Mouse (Mus musculus) hindbrain, embryonic 12.5 days (tissue): ENCODE measurements around the gene Mto1. TPM values are rescaled to one million over a fixed set of nuclear protein-coding genes. Genes with fewer than 3 reads are reported as not detected.

Source experiments
- ATAC-seq: fragments of 200-750 bp; cut with Nextera tagmentation; 2 replicates; pipeline ENCODE4 v1.8.0; 2017; ENCODE audit warnings: moderate TSS enrichment; ENCODE audit not compliant: low FRiP score
- H3K27ac ChIP-seq: fragments of 300-500 bp; sonication (generic); 2 replicates; pipeline ENCODE4 v1.5.1; 2016; ENCODE audit warnings: mild to moderate bottlenecking
- H3K27me3 ChIP-seq: fragments of 300-500 bp; sonication (generic); 2 replicates; pipeline ENCODE4 v1.6.1; 2016; ENCODE audit warnings: mild to moderate bottlenecking
- H3K36me3 ChIP-seq: fragments of 300-500 bp; sonication (generic); 2 replicates; pipeline ENCODE4 v1.6.1; 2016; ENCODE audit warnings: mild to moderate bottlenecking
- H3K4me1 ChIP-seq: fragments of 300-500 bp; sonication (generic); 2 replicates; pipeline ENCODE4 v1.6.1; 2016
- H3K4me2 ChIP-seq: fragments of 300-500 bp; sonication (generic); replicated peaks from 2 replicates; pipeline ENCODE4 v1.6.1; 2016; ENCODE audit warnings: mild to moderate bottlenecking
- H3K4me3 ChIP-seq: fragments of 300-500 bp; sonication (generic); 2 replicates; pipeline ENCODE4 v1.5.1; 2016; ENCODE audit warnings: mild to moderate bottlenecking
- H3K9ac ChIP-seq: fragments of 300-500 bp; sonication (generic); 2 replicates; pipeline ENCODE4 v1.6.1; 2016; ENCODE audit warnings: mild to moderate bottlenecking, moderate library complexity
- H3K9me3 ChIP-seq: fragments of 300-500 bp; sonication (generic); replicated peaks from 2 replicates; pipeline ENCODE4 v1.6.1; 2016; ENCODE audit warnings: mild to moderate bottlenecking
- WGBS: fragments of 180-500 bp; shearing (Covaris S2); methylation state at CpG from one replicate; pipeline ENCODE4 v1.1.7; 2016; 5-methylcytosine and 5-hydroxymethylcytosine counted together
- polyA plus RNA-seq: library from polyadenylated mRNA; unstranded; fragments of >200 nt; fragmentation: Nextera tagmentation; extraction: Ambion mirVana; gene quantifications from 2 replicates; pipeline ENCODE4 v1.2.1, GENCODE M21; 2016

Gene Mto1
- polyA plus RNA-seq = 23.2 and 26.9 TPM in 2 replicates

DNA sequence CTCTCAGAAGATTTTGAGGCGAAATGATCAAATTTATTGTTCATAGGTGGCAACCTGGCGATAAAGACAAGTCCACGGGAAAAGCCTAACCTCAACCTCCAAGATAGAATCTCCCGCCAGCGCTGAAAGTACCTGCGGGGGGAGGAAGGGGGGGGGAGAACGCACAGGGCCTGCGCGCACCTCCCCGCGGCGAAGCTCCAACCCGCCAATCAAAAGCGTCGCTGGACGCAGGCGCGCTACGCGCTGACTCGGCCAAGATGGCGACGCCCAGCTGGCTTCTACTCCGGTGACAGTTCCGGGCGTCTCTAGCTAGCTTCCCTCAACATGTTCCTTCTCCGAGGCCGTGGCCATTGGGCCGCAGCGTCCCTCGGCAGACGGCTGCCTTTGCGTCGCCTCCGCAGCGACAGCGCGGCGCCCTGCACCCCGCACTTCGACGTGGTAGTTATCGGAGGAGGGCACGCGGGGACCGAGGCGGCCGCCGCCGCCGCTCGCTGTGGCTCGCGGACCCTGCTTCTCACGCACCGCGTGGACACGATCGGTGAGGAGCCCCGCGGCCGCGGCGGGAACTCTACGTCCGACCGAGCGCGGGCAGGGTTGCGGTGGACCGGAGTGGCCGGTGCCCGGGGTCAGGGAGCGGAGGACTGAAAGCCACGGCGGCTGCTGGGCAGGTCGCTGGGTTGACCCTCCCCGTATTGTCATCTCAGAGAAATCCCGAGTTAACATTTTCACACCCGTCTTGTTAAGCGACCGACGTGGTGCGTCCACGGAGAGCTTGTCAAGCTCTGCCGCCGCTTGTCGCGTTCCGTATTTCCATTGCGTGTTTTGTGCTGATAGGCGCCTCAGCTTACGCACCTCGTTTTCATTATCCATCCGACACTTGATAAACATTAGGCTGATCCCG, at the start of gene Mto1, which contains the start of gene Gm17324:
Mto1 (plus strand) TSS at position 236 of the 901 bp plus-strand sequence.
Gm17324 (minus strand) TSS at position 814 of the 901 bp plus-strand sequence.
- no peaks in the 10 kb centered on the region for H3K9me3 ChIP-seq
- peaks cover 38% of the 10 kb centered on the region for H3K27me3 ChIP-seq
- H3K27ac ChIP-seq = peak within 1 kb of the TSS; percentile 93
- H3K4me3 ChIP-seq = peak within 1 kb of the TSS; percentile 97
- peak; percentile 95 for ATAC-seq
- H3K9ac ChIP-seq = peak within 1 kb of the TSS; percentile 91
- peaks cover 9% of the 10 kb centered on the region for H3K4me1 ChIP-seq
- H3K36me3 ChIP-seq = peaks cover 13% of the 10 kb centered on the region
- under 1% methylated on average over 95 of the region's 96 CpGs for WGBS
- peak within 1 kb of the TSS; percentile 72 for H3K4me2 ChIP-seq

- Histone ChIP-seq H3K4me2 (no peak overlapping the region), H3K27me3 (peaks cover 29% of the 10 kb centered on the region), H3K9me3 (no peaks in the 10 kb centered on the region), H3K4me3 (no peak overlapping the region), H3K9ac (no peak overlapping the region), H3K4me1 (0 out of 2 replicates have a peak, but pooled peaks cover 6% of the 10 kb centered on the region), H3K27ac (no peak overlapping the region), H3K36me3 (no peaks in the 10 kb centered on the region)
- 89% methylated on average over 5 of the region's 5 CpGs for WGBS
- no peak for ATAC-seq
Measured at GRCm38 (mm10) chr9:78400570-78400969, 47.4 kb upstream of the Mto1 start.

GRCm38 (mm10) chr9:78401596-78401995, 46.4 kb upstream of the Mto1 start:
- no peaks in the 10 kb centered on the region for H3K36me3 ChIP-seq
- no peak overlapping the region for H3K4me3 ChIP-seq
- peaks cover 19% of the 10 kb centered on the region for H3K27me3 ChIP-seq
- H3K9ac ChIP-seq = no peak overlapping the region
- no peak overlapping the region for H3K27ac ChIP-seq
- ATAC-seq = no peak
- WGBS = 91% methylated on average over 7 of the region's 7 CpGs
- no peaks in the 10 kb centered on the region for H3K4me1 ChIP-seq
- no peak overlapping the region for H3K4me2 ChIP-seq
- no peaks in the 10 kb centered on the region for H3K9me3 ChIP-seq

- WGBS = 28% methylated on average over 27 of the region's 27 CpGs
- ATAC-seq = no peak
- Histone ChIP-seq H3K4me2 (peak overlapping the region; percentile 61), H3K27ac (no peak overlapping the region), H3K36me3 (no peaks in the 10 kb centered on the region), H3K4me3 (peak overlapping the region; percentile 24), H3K9me3 (no peaks in the 10 kb centered on the region), H3K27me3 (peaks cover 4% of the 10 kb centered on the region; the same call in 1 of the 2 replicates), H3K4me1 (peaks cover 4% of the 10 kb centered on the region; the same call in 1 of the 2 replicates), H3K9ac (peak overlapping the region; percentile 54)
Measured at GRCm38 (mm10) chr9:78427362-78427781, 20.6 kb upstream of the Mto1 start.

DNA sequence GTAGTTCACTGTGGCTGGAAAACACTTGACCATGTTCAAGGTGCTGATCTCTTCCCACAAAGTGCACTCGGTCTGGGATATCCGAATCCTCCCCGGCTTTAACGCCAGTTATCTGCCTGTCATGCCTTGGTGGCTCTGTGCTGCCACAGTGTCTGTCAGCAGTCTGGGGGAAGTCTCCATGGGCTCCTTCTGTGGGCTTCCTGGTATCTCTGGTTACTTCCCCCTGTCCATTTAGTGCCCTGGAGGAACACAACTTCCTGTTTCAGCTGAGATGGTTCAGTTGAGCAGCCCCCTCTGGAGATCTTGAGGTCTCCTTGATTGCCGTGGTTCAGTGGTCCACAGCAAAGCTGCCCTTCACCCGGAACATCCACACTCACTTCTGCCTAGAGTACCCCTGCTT, 19.8 kb upstream of the Mto1 start:
- H3K4me1 ChIP-seq = peaks cover 4% of the 10 kb centered on the region; the same call in 1 of the 2 replicates
- peaks cover 4% of the 10 kb centered on the region; the same call in 1 of the 2 replicates for H3K27me3 ChIP-seq
- no peaks in the 10 kb centered on the region for H3K36me3 ChIP-seq
- H3K27ac ChIP-seq = no peak overlapping the region
- 84% methylated on average over 6 of the region's 6 CpGs for WGBS
- no peak overlapping the region for H3K4me2 ChIP-seq
- H3K9ac ChIP-seq = no peak overlapping the region
- no peak overlapping the region for H3K4me3 ChIP-seq
- ATAC-seq = no peak
- no peaks in the 10 kb centered on the region for H3K9me3 ChIP-seq

- Histone ChIP-seq H3K36me3 (no peaks in the 10 kb centered on the region), H3K27me3 (peaks cover 4% of the 10 kb centered on the region; the same call in 1 of the 2 replicates), H3K27ac (no peak overlapping the region), H3K4me3 (no peak overlapping the region), H3K9me3 (no peaks in the 10 kb centered on the region), H3K4me2 (no peak overlapping the region), H3K9ac (no peak overlapping the region), H3K4me1 (peaks cover 4% of the 10 kb centered on the region; the same call in 1 of the 2 replicates)
- WGBS = 87% methylated on average over 4 of the region's 4 CpGs
- no peak for ATAC-seq
Measured at GRCm38 (mm10) chr9:78428870-78429432, 19.1 kb upstream of the Mto1 start.

DNA sequence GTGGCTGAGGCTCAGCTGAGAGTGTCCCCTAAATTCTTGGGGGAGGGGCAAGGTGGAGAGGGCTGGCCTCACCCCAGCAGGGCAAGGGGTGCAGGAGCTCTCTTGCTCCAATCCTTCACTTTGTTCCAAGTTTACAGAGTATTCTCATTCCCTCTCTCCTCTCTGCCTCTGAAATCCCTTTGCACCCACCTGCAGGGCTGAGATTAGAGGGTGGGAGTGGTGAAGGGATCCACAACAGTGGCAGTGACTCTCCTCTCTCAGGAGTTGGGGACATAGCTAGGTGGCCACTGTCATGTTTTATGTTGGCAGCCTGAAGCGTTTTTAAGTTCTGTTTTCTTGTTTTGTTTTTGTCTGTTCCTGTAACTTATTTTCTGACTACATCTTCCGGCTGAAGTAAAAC, 18.5 kb upstream of the Mto1 start:
- Histone ChIP-seq H3K36me3 (no peaks in the 10 kb centered on the region), H3K4me3 (no peak overlapping the region), H3K27ac (no peak overlapping the region), H3K9ac (no peak overlapping the region), H3K27me3 (peaks cover 4% of the 10 kb centered on the region; the same call in 1 of the 2 replicates), H3K4me2 (no peak overlapping the region), H3K4me1 (peaks cover 4% of the 10 kb centered on the region; the same call in 1 of the 2 replicates), H3K9me3 (no peaks in the 10 kb centered on the region)
- WGBS = 51% methylated on average over 2 of the region's 2 CpGs
- no peak for ATAC-seq

- no peak overlapping the region for H3K4me3 ChIP-seq
- 79% methylated on average over 6 of the region's 6 CpGs for WGBS
- peaks cover 4% of the 10 kb centered on the region; the same call in 1 of the 2 replicates for H3K27me3 ChIP-seq
- H3K9ac ChIP-seq = no peak overlapping the region
- no peaks in the 10 kb centered on the region for H3K36me3 ChIP-seq
- H3K27ac ChIP-seq = no peak overlapping the region
- H3K9me3 ChIP-seq = no peaks in the 10 kb centered on the region
- H3K4me2 ChIP-seq = no peak overlapping the region
- ATAC-seq = no peak
- H3K4me1 ChIP-seq = peaks cover 4% of the 10 kb centered on the region; the same call in 1 of the 2 replicates
Measured at GRCm38 (mm10) chr9:78430486-78430885, 17.5 kb upstream of the Mto1 start.

- Histone ChIP-seq H3K4me3 (no peak overlapping the region), H3K4me2 (no peak overlapping the region), H3K4me1 (peaks cover 2% of the 10 kb centered on the region; the same call in 1 of the 2 replicates), H3K27ac (no peak overlapping the region), H3K36me3 (no peaks in the 10 kb centered on the region), H3K27me3 (peaks cover 4% of the 10 kb centered on the region; the same call in 1 of the 2 replicates), H3K9me3 (no peaks in the 10 kb centered on the region), H3K9ac (no peak overlapping the region)
- WGBS = 83% methylated on average over 5 of the region's 5 CpGs
- ATAC-seq = no peak
Measured at GRCm38 (mm10) chr9:78432471-78432870, 15.5 kb upstream of the Mto1 start.

GRCm38 (mm10) chr9:78439426-78439825, 8.6 kb upstream of the Mto1 start:
- Histone ChIP-seq H3K27ac (no peak overlapping the region), H3K36me3 (no peaks in the 10 kb centered on the region), H3K9ac (no peak overlapping the region), H3K4me2 (no peak overlapping the region), H3K4me3 (no peak overlapping the region), H3K4me1 (peaks cover 8% of the 10 kb centered on the region), H3K9me3 (no peaks in the 10 kb centered on the region), H3K27me3 (peaks cover 55% of the 10 kb centered on the region)
- ATAC-seq = no peak
- WGBS = 67% methylated on average over 5 of the region's 5 CpGs

DNA sequence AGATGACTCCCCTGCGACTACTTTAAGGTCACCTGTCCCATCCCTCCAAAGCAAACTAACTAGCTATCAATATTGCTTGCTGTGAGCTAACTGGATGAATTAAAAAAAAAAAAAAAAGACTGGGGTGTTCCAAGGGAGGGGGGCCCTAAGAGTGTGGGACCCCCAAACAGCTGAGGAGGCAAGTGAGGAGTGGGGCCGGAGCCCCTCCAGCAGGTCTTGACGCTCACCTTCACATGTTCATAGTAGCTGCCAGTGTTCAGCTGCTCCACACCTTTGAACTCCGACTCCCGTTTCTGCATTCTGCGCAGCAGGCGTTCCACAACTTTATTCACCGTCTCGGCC, 5.8 kb upstream of the Mto1 start:
- no peak overlapping the region for H3K9ac ChIP-seq
- H3K27ac ChIP-seq = no peak overlapping the region
- no peak for ATAC-seq
- WGBS = 3% methylated on average over 8 of the region's 9 CpGs
- no peaks in the 10 kb centered on the region for H3K36me3 ChIP-seq
- H3K9me3 ChIP-seq = no peaks in the 10 kb centered on the region
- peak overlapping the region; percentile 36 for H3K4me3 ChIP-seq
- H3K4me2 ChIP-seq = peak overlapping the region; percentile 68
- H3K27me3 ChIP-seq = peaks cover 80% of the 10 kb centered on the region
- peaks cover 8% of the 10 kb centered on the region for H3K4me1 ChIP-seq
